Mouse (Mus musculus) limb, embryonic 15.5 days (tissue): ENCODE measurements around the gene Padi4. TPM values are rescaled to one million over a fixed set of nuclear protein-coding genes. Genes with fewer than 3 reads are reported as not detected.

ENCODE experiments used
- ATAC-seq: fragments of 200-750 bp; cut with Nextera tagmentation; 2 replicates; pipeline ENCODE4 v1.8.0; 2017; ENCODE audit warnings: low read depth, moderate TSS enrichment; ENCODE audit not compliant: insufficient number of reproducible peaks, low FRiP score, low TSS enrichment
- H3K27ac ChIP-seq: fragments of 300-500 bp; sonication (generic); 2 replicates; pipeline ENCODE4 v1.5.1; 2015; ENCODE audit warnings: moderate library complexity, mild to moderate bottlenecking, inconsistent platforms
- H3K27me3 ChIP-seq: fragments of 300-500 bp; sonication (generic); 2 replicates; pipeline ENCODE4 v1.6.1; 2015; ENCODE audit warnings: inconsistent platforms
- H3K36me3 ChIP-seq: fragments of 300-500 bp; sonication (generic); 2 replicates; pipeline ENCODE4 v1.6.1; 2015; ENCODE audit warnings: inconsistent platforms
- H3K4me1 ChIP-seq: fragments of 300-500 bp; sonication (generic); 2 replicates; pipeline ENCODE4 v1.6.1; 2015; ENCODE audit warnings: inconsistent platforms
- H3K4me2 ChIP-seq: fragments of 300-500 bp; sonication (generic); 2 replicates; pipeline ENCODE4 v1.6.1; 2015; ENCODE audit warnings: mild to moderate bottlenecking, inconsistent platforms
- H3K4me3 ChIP-seq: fragments of 300-500 bp; sonication (generic); 2 replicates; pipeline ENCODE4 v1.5.1; 2015; ENCODE audit warnings: mild to moderate bottlenecking, inconsistent platforms
- H3K9ac ChIP-seq: fragments of 300-500 bp; sonication (generic); 2 replicates; pipeline ENCODE4 v1.6.1; 2015; ENCODE audit warnings: inconsistent platforms
- H3K9me3 ChIP-seq: fragments of 300-500 bp; sonication (generic); 2 replicates; pipeline ENCODE4 v1.6.1; 2016; ENCODE audit warnings: inconsistent platforms
- WGBS: fragments of 180-500 bp; shearing (Covaris S2); methylation state at CpG from one replicate; pipeline ENCODE4 v1.1.7; 2015; 5-methylcytosine and 5-hydroxymethylcytosine counted together
- polyA plus RNA-seq: library from polyadenylated mRNA; unstranded; fragments of >200 nt; fragmentation: Nextera tagmentation; extraction: Ambion mirVana; gene quantifications from 2 replicates; pipeline ENCODE4 v1.2.1, GENCODE M21; 2015

The Padi4 gene
- polyA plus RNA-seq, 1 experiment from 2014 or later: 0.56 TPM

DNA sequence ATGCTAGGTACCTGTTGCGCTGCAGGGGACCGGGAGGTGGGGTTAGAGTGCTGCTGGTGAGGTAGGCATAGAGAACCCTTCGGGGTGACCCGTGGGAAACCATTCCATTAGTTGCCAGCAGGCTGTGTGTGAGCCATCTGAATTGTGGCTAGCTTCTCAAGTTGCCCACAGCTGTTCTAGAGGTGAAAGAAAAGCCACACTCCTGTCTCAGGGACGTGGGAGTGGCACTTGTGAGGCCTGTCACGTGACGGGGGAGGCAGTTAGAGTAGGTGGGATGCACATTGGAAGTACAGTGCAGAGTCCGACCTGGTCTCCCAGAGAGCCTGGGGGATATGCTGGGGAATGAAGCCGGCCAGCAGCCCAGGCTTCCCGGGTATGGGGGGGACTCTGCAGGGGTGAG, 64.4 kb downstream of the Padi4 start:
- H3K9me3 ChIP-seq: no peaks in the 10 kb centered on the region
- H3K27ac ChIP-seq: no peak overlapping the region
- no peak overlapping the region for H3K4me3 ChIP-seq
- H3K4me1 ChIP-seq: peaks cover 63% of the 10 kb centered on the region
- WGBS: 80% methylated on average over 10 of the region's 10 CpGs
- H3K4me2 ChIP-seq: no peak overlapping the region
- no peaks in the 10 kb centered on the region for H3K27me3 ChIP-seq
- no peak for ATAC-seq
- H3K9ac ChIP-seq: no peak overlapping the region
- peaks cover 77% of the 10 kb centered on the region for H3K36me3 ChIP-seq

DNA sequence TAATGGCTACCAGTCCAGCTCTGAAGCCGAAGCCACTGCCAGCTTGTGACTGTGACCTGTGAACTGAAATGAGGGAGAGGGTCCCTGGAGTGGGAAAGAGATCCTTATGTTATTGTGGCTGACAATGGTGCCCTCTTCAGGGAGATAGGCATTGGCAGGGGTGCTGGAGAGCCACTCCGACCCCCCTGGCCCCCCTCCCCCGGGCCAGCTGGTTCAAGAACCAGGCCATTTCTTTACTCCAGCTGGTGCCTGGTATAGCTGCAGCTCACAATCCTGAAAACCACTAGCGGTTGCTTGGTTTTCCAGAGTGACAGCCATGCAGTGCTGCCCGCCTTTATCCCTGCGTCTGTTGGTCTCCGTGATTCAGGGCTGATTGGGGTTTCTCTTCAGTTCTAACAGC, 64.9 kb downstream of the Padi4 start:
- no peak for ATAC-seq
- WGBS: 78% methylated on average over 7 of the region's 7 CpGs
- Histone ChIP-seq H3K27me3 (no peaks in the 10 kb centered on the region), H3K36me3 (peaks cover 72% of the 10 kb centered on the region), H3K27ac (no peak overlapping the region), H3K4me3 (no peak overlapping the region), H3K9me3 (no peaks in the 10 kb centered on the region), H3K9ac (no peak overlapping the region), H3K4me2 (no peak overlapping the region), H3K4me1 (peaks cover 63% of the 10 kb centered on the region)

GRCm38 (mm10) chr4:140708297-140708927, 65.6 kb downstream of the Padi4 start:
- Histone ChIP-seq H3K27me3 (no peaks in the 10 kb centered on the region), H3K36me3 (peaks cover 65% of the 10 kb centered on the region), H3K9ac (no peak overlapping the region), H3K4me1 (peaks cover 64% of the 10 kb centered on the region), H3K27ac (no peak overlapping the region; the same call in 1 of the 2 replicates), H3K4me3 (no peak overlapping the region), H3K9me3 (no peaks in the 10 kb centered on the region), H3K4me2 (no peak overlapping the region)
- no peak for ATAC-seq
- 73% methylated on average over 18 of the region's 18 CpGs for WGBS

DNA sequence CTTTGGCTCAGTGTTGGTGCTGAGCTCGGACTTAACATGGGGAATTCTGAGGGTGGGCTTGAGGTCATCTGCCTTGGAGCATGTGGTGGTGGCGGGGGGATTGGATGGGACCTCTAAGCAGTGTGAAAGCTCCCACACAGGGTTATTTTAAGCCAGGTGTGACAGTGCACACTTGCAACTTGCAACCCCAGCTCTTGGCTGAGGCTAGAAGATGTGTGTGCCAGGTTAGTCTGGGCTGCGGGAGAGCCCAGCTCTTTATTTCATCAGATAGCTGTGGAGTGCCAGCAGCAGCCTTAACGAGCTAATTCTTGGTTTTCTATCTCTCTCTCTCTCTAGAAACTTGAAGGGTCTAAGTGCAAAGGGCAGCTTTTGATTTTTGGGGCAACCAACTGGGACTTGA, 66.4 kb downstream of the Padi4 start:
- Histone ChIP-seq H3K36me3 (peaks cover 57% of the 10 kb centered on the region), H3K4me3 (no peak overlapping the region), H3K27ac (no peak overlapping the region), H3K9ac (no peak overlapping the region), H3K27me3 (no peaks in the 10 kb centered on the region), H3K4me1 (peaks cover 65% of the 10 kb centered on the region), H3K9me3 (no peaks in the 10 kb centered on the region), H3K4me2 (no peak overlapping the region)
- ATAC-seq: no peak
- WGBS: 65% methylated on average over 4 of the region's 4 CpGs

- no peaks in the 10 kb centered on the region for H3K9me3 ChIP-seq
- peaks cover 67% of the 10 kb centered on the region for H3K4me1 ChIP-seq
- peak overlapping the region; percentile 98 for H3K27ac ChIP-seq
- no peak for ATAC-seq
- peak overlapping the region; percentile 81; the same call in 1 of the 2 replicates for H3K4me2 ChIP-seq
- 0 out of 2 replicates have a peak overlapping the region, but pooled peaks have one; percentile 86 for H3K4me3 ChIP-seq
- 0 out of 2 replicates have a peak overlapping the region, but pooled peaks have one; percentile 92 for H3K9ac ChIP-seq
- H3K27me3 ChIP-seq: no peaks in the 10 kb centered on the region
- H3K36me3 ChIP-seq: peaks cover 26% of the 10 kb centered on the region
- 45% methylated on average over 4 of the region's 4 CpGs for WGBS
Observed at GRCm38 (mm10) chr4:140704166-140704565, 69.9 kb downstream of the Padi4 start.

- ATAC-seq: no peak
- H3K27ac ChIP-seq: peak overlapping the region; percentile 98; the same call in 1 of the 2 replicates
- H3K36me3 ChIP-seq: peaks cover 21% of the 10 kb centered on the region
- peak overlapping the region; percentile 81 for H3K4me2 ChIP-seq
- H3K27me3 ChIP-seq: no peaks in the 10 kb centered on the region; the same call in 1 of the 2 replicates
- H3K9me3 ChIP-seq: no peaks in the 10 kb centered on the region
- H3K9ac ChIP-seq: 0 out of 2 replicates have a peak overlapping the region, but pooled peaks have one; percentile 92
- 11% methylated on average over 8 of the region's 8 CpGs for WGBS
- peaks cover 63% of the 10 kb centered on the region for H3K4me1 ChIP-seq
- peak overlapping the region; percentile 86 for H3K4me3 ChIP-seq
Observed at GRCm38 (mm10) chr4:140703636-140704035, 70.4 kb downstream of the Padi4 start.

GRCm38 (mm10) chr4:140702611-140703327, 71.3 kb downstream of the Padi4 start:
- peaks cover 12% of the 10 kb centered on the region; the same call in 1 of the 2 replicates for H3K36me3 ChIP-seq
- H3K27ac ChIP-seq: peak overlapping the region; percentile 98
- no peaks in the 10 kb centered on the region for H3K9me3 ChIP-seq
- under 1% methylated on average over 30 of the region's 68 CpGs for WGBS
- peak overlapping the region; percentile 81 for H3K4me2 ChIP-seq
- H3K27me3 ChIP-seq: no peaks in the 10 kb centered on the region; the same call in 1 of the 2 replicates
- peaks cover 54% of the 10 kb centered on the region for H3K4me1 ChIP-seq
- peak overlapping the region; percentile 86 for H3K4me3 ChIP-seq
- peak; percentile 82 for ATAC-seq
- H3K9ac ChIP-seq: peak overlapping the region; percentile 92

GRCm38 (mm10) chr4:140701716-140702561, 72.1 kb downstream of the Padi4 start:
- Histone ChIP-seq H3K27me3 (no peaks in the 10 kb centered on the region; the same call in 1 of the 2 replicates), H3K4me3 (peak overlapping the region; percentile 86), H3K4me1 (peaks cover 47% of the 10 kb centered on the region), H3K9me3 (no peaks in the 10 kb centered on the region), H3K9ac (peak overlapping the region; percentile 92), H3K27ac (peak overlapping the region; percentile 98), H3K36me3 (peaks cover 9% of the 10 kb centered on the region; the same call in 1 of the 2 replicates), H3K4me2 (peak overlapping the region; percentile 81)
- WGBS: under 1% methylated on average over 60 of the region's 107 CpGs
- 0 out of 2 replicates have a peak, but pooled peaks have one; percentile 2 for ATAC-seq

- Histone ChIP-seq H3K9me3 (no peaks in the 10 kb centered on the region), H3K4me1 (peaks cover 41% of the 10 kb centered on the region), H3K27ac (peak overlapping the region; percentile 98), H3K4me2 (peak overlapping the region; percentile 81), H3K27me3 (no peaks in the 10 kb centered on the region; the same call in 1 of the 2 replicates), H3K36me3 (peaks cover 8% of the 10 kb centered on the region; the same call in 1 of the 2 replicates), H3K4me3 (peak overlapping the region; percentile 86), H3K9ac (peak overlapping the region; percentile 92)
- under 1% methylated on average over 61 of the region's 61 CpGs for WGBS
- peak; percentile 56 for ATAC-seq
Observed at GRCm38 (mm10) chr4:140701049-140701715, 72.9 kb downstream of the Padi4 start.

DNA sequence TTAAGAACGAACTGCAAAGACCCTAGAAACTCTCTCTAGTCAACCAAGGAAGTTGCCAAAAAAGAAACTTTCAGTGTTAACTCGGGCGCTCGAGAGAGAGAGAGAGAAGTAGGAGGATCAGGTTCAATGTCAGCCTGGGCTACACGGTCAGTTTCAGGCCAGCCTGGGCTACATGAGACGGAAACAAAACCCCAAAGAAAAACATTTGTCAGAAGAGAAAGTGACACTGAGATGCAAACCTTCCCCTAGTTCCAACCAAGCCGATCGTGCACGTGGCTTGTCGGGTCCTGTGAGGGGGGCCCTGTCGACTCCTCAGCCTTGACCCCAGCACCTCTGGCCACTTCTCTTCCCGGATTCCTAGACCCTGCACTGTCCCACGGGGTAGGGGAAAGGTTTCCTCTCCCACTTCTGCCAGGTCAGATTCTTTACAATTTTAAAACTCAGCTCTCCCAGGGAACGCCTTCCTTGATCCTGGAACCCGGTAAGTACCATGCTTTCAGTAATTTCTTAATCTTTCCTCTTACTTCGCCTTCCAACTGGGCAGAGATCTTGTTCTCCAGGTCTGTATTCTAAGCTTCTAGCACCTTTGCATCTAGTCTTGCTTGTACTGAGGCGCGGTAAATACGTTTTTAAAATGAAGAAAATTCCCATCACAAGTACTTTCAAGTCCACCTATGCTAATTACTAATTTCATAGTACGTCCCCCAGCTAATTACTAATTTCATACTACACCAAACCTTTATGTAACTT, 73.6 kb downstream of the Padi4 start, which contains the start of gene Rcc2:
TSS of gene Rcc2 (plus strand) at position 273 of the 750 bp plus-strand sequence.
- Histone ChIP-seq H3K9me3 (no peaks in the 10 kb centered on the region), H3K4me2 (peak within 1 kb of the TSS; percentile 81), H3K4me1 (peaks cover 39% of the 10 kb centered on the region), H3K9ac (peak within 1 kb of the TSS; percentile 92), H3K36me3 (peaks cover under 1% of the 10 kb centered on the region; the same call in 1 of the 2 replicates), H3K4me3 (peak within 1 kb of the TSS; percentile 86), H3K27me3 (no peaks in the 10 kb centered on the region; the same call in 1 of the 2 replicates), H3K27ac (peak within 1 kb of the TSS; percentile 98)
- 5% methylated on average over 20 of the region's 20 CpGs for WGBS
- ATAC-seq: no peak
